Mouse (Mus musculus) lung, postnatal 0 days (tissue): ENCODE measurements at regions not wholly inside any gene's neighbourhood (a gene's known extent, or its start where the extent isn't known, plus 50 kb on each side); places are given as distances from the start of the nearest gene placed in this dataset.

Source experiments
- CTCF ChIP-seq: IDR thresholded peaks from 2 replicates; pipeline ENCODE4 v1.5.1; 2016; ENCODE audit warnings: antibody characterized with exemption, mild to moderate bottlenecking
- EP300 ChIP-seq: IDR thresholded peaks from 2 replicates; pipeline ENCODE4 v1.6.1; 2016; ENCODE audit warnings: antibody characterized with exemption, mild to moderate bottlenecking, control low read depth

DNA sequence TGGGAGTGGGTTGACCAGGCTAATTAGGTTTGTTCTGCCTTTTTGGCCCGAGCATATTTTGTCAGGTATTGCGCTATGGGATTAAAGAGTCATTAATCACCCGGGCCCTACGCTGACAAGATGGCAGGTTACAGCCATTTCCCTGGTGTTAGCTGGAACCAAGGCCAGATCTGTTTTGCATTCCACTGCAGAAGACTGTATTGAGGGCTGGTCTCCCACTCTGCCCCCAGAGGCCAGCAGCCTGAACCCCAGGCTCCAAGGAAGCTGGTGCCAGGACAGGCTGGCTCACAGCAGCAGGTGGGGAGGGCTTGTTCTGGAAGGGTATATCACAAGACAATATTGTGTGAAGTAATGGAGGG lies 65.9 kb downstream of the Hes1 start:
- TF ChIP-seq CTCF, result no peak
- TF ChIP-seq EP300, result no peak
